Mouse (Mus musculus) cerebellum, adult 11-12 months (tissue): ENCODE results near the gene Hist1h3f.

ENCODE experiments used
- DNase-seq: peaks from one replicate; pipeline ENCODE4 v3.0.0; 2022

Hist1h3f gene

GRCm38 (mm10) chr13:23543965-23544786, at the start of gene Hist1h3f:
Gene Hist1h3f, plus strand, starts transcription at chr13:23544052.
- peak; percentile 76 for DNase-seq

- DNase-seq, result no peak
These were observed 48.3 kb upstream of the Hist1h3f start for GRCm38 (mm10) chr13:23495526-23495925.

GRCm38 (mm10) chr13:23497656-23498321, 46.1 kb upstream of the Hist1h3f start:
- no peak for DNase-seq

- no peak for DNase-seq
These were observed 45.2 kb upstream of the Hist1h3f start for GRCm38 (mm10) chr13:23498653-23499052.

GRCm38 (mm10) chr13:23499943-23500342, 43.9 kb upstream of the Hist1h3f start:
- DNase-seq, result no peak

- DNase-seq, result peak; percentile 11
These were observed 43.2 kb upstream of the Hist1h3f start for GRCm38 (mm10) chr13:23500424-23501200.

- no peak for DNase-seq
These were observed 42.3 kb upstream of the Hist1h3f start for GRCm38 (mm10) chr13:23501511-23501910.

GRCm38 (mm10) chr13:23502031-23502567, 41.8 kb upstream of the Hist1h3f start:
- DNase-seq, result no peak

GRCm38 (mm10) chr13:23502916-23503315, 40.9 kb upstream of the Hist1h3f start:
- DNase-seq, result no peak

- DNase-seq, result no peak
These were observed 40.1 kb upstream of the Hist1h3f start for GRCm38 (mm10) chr13:23503797-23504196.

GRCm38 (mm10) chr13:23505662-23506345, 38.0 kb upstream of the Hist1h3f start:
- DNase-seq, result no peak

- DNase-seq, result no peak
These were observed 37.5 kb upstream of the Hist1h3f start for GRCm38 (mm10) chr13:23506351-23506750.

- DNase-seq, result no peak
These were observed 36.9 kb upstream of the Hist1h3f start for GRCm38 (mm10) chr13:23506819-23507515.

- no peak for DNase-seq
These were observed 33.7 kb upstream of the Hist1h3f start for GRCm38 (mm10) chr13:23510127-23510526.

GRCm38 (mm10) chr13:23513517-23513916, 30.3 kb upstream of the Hist1h3f start:
- DNase-seq, result no peak

- DNase-seq, result no peak
These were observed 28.6 kb upstream of the Hist1h3f start for GRCm38 (mm10) chr13:23515281-23515680.

- no peak for DNase-seq
These were observed 27.8 kb upstream of the Hist1h3f start for GRCm38 (mm10) chr13:23515826-23516620.

GRCm38 (mm10) chr13:23516822-23517602, 26.8 kb upstream of the Hist1h3f start:
- DNase-seq, result peak; percentile 54

- peak; percentile 82 for DNase-seq
These were observed 26.1 kb upstream of the Hist1h3f start for GRCm38 (mm10) chr13:23517603-23518294.

GRCm38 (mm10) chr13:23518295-23518603, 25.6 kb upstream of the Hist1h3f start:
- no peak for DNase-seq
